9 mouse cellular contexts compared by ENCODE assay signal in genomic region chrX:11090432-11090831, GRCm38 (mm10).
DNase-seq lines count a peak whose midpoint lies in the region; ATAC-seq and TF ChIP-seq lines count a peak whose summit lies in the region.
"Had no signal": no experiment of that assay in that cellular context is flagged by ENCODE, and none has a peak within 500 bp of the region (broad histone marks: within the 10 kb centered on the region; RNA-seq: fewer than 3 reads in every experiment).

No protein-coding gene starts in this region.

- CTCF ChIA-PET in Patski (lab: Charles Lee), result interaction anchor here (0.7 to 1.5 kb wide), 3 partner anchors 17 to 436 kb away, joined by 3 to 4 read pairs (median 3); no protein-coding TSS in a partner anchor

- no peak overlapping the region for H3K27ac ChIP-seq in left cerebral cortex, adult 2 months
- no peak overlapping the region for H3K27ac ChIP-seq in liver, adult 2 months (replicated peaks; ENCODE audit: insufficient read depth, low read depth, low read length)
- H3K27ac ChIP-seq: stomach, embryonic 15.5 days had no signal

- H3K36me3 ChIP-seq in liver, adult 2 months (ENCODE audit: control insufficient read depth, insufficient read depth, low read length), result no peaks in the 10 kb centered on the region
- H3K36me3 ChIP-seq: stomach, embryonic 15.5 days had no signal

- no peak overlapping the region for H3K9ac ChIP-seq in liver, adult 2 months (ENCODE audit: low read depth, low read length)
- H3K9ac ChIP-seq: stomach, embryonic 15.5 days had no signal

- H3K4me1 ChIP-seq in liver, adult 2 months (ENCODE audit: control insufficient read depth, insufficient read depth, low read length), result peaks cover 7% of the 10 kb centered on the region; the same call in 1 of the 2 replicates
- H3K4me1 ChIP-seq: stomach, embryonic 15.5 days had no signal

- H3K27me3 ChIP-seq in Patski, result peaks cover 15% of the 10 kb centered on the region
- H3K27me3 ChIP-seq in liver, adult 2 months (ENCODE audit: control insufficient read depth, insufficient read depth, low read length), result no peaks in the 10 kb centered on the region
- H3K27me3 ChIP-seq: stomach, embryonic 15.5 days had no signal

- WGBS in liver, adult 2 months, result 35% methylated on average over 7 of the region's 7 CpGs

- POLR2A ChIA-PET in Patski (lab: Charles Lee), result interaction anchor here (0.8 kb wide), 1 partner anchor 179 kb away, joined by 3 read pairs; no protein-coding TSS in a partner anchor

- DNase-seq in left cerebral cortex, adult 2 months (ENCODE audit: extremely low spot score in 1 of 2, low spot score in 2 of 2), result peak in 1 of 2 experiments; percentile 18
- no peak for DNase-seq in left cerebral cortex, adult 11 months (ENCODE audit: low spot score)
- no peak for DNase-seq in Patski (ENCODE audit: low read depth, low spot score)
- peak; percentile 31 to 40 for DNase-seq in cerebellum, postnatal 36 days
- peak; percentile 34 to 57 for DNase-seq in heart, postnatal 14 days
- DNase-seq in liver, adult 2 months (ENCODE audit: extremely low read depth, low read depth, low spot score), result peak; percentile 21
- DNase-seq in retina, postnatal 7 days (ENCODE audit: low read depth, low spot score), result peak; percentile 29
- no peak for DNase-seq in frontal cortex, postnatal 14 days (ENCODE audit: low spot score in 2 of 2)

- intact Hi-C loops in left cerebral cortex, adult 2 months (cut with DNase I), result no loop called here
- intact Hi-C loops in heart, postnatal 14 days (cut with DNase I), result loop anchor here (10.0 kb wide), 1 partner anchor 376 kb away; the partner anchor contains the start of gene Mid1ip1

- no peaks in the 10 kb centered on the region for H3K79me2 ChIP-seq in liver, adult 2 months (ENCODE audit: control insufficient read depth, insufficient read depth, low read length)

- ATAC-seq in Patski, result peak; percentile 31

- H3K4me3 ChIP-seq in left cerebral cortex, adult 2 months, result no peak overlapping the region
- no peak overlapping the region for H3K4me3 ChIP-seq in liver, adult 2 months (ENCODE audit: insufficient read depth, low read depth, low read length)
- H3K4me3 ChIP-seq: stomach, embryonic 15.5 days had no signal

- TF ChIP-seq POLR2A in liver, adult 2 months (IDR thresholded peaks at IDR 0.05; ENCODE audit: extremely low read depth, insufficient read depth, low read length), result no peak

- TF ChIP-seq CTCF in left cerebral cortex, adult 2 months (IDR thresholded peaks at IDR 0.05), result peak; percentile 36
- peak; percentile 67 for TF ChIP-seq CTCF in Patski (IDR thresholded peaks at IDR 0.05)
- peak; percentile 67 for TF ChIP-seq CTCF in liver, adult 2 months (IDR thresholded peaks at IDR 0.05; ENCODE audit: low read depth, low read length)

- in situ Hi-C loops in Patski (cut with MboI; ENCODE audit: low pct_unique_long_range_greater_than_20kb), result no loop called here

Comparison
In these comparisons a context has a peak if more than half of its experiments do, and no peak if none do; other contexts are left out.
1. DNase-seq: peak in cerebellum, postnatal 36 days (2 of 2), heart, postnatal 14 days (2 of 2), liver, adult 2 months (single experiment) and retina, postnatal 7 days (single experiment); none in left cerebral cortex, adult 11 months (single experiment), Patski (single experiment) and frontal cortex, postnatal 14 days (0 of 2).
2. Peak in every context shown above with its lines, with median percentiles within 50 percentile points of each other: CTCF ChIP-seq.